Mouse (Mus musculus) stomach, postnatal 0 days (tissue): ENCODE data around the gene Olfr93.

Source experiments
- CTCF ChIP-seq: IDR thresholded peaks from 2 replicates; pipeline ENCODE4 v1.5.1; 2016; ENCODE audit warnings: antibody characterized with exemption, low read depth, mild to moderate bottlenecking, moderate library complexity
- EP300 ChIP-seq: optimal IDR thresholded peaks from 2 replicates; pipeline ENCODE3; 2016; ENCODE audit warnings: antibody characterized with exemption

GRCm38 (mm10) chr17:37190711-37191110 is 29.4 kb upstream of the Olfr93 start:
- TF ChIP-seq CTCF: no peak
- TF ChIP-seq EP300: no peak
